ENCODE assay signal across 16 mouse cellular contexts in genomic region chr14:79856245-79856644, GRCm38 (mm10).
"Had no signal": no experiment of that assay in that cellular context is flagged by ENCODE, and none has a peak within 500 bp of the region (broad histone marks: within the 10 kb centered on the region; RNA-seq: fewer than 3 reads in every experiment).

No protein-coding gene starts in this region.

- H3K9me3 ChIP-seq: neural tube, embryonic 13.5 days; neural tube, embryonic 15.5 days; stomach, embryonic 15.5 days had no signal

- H3K4me3 ChIP-seq: neural tube, embryonic 13.5 days; neural tube, embryonic 15.5 days; stomach, embryonic 15.5 days had no signal

- H3K27ac ChIP-seq: neural tube, embryonic 13.5 days; neural tube, embryonic 15.5 days; stomach, embryonic 15.5 days; stomach, postnatal 0 days had no signal

- H3K9ac ChIP-seq: neural tube, embryonic 13.5 days; neural tube, embryonic 15.5 days; stomach, embryonic 15.5 days had no signal

- DNase-seq: retina, postnatal 1 day; right cerebral cortex, adult 18-20 months; right cerebral cortex, postnatal 14 days; right cerebral cortex, postnatal 25 days; right cerebral cortex, postnatal 4 days; spleen, adult 18-20 months; thymus, adult 18-20 months; thymus, adult 2 months; thymus, postnatal 14 days; thymus, postnatal 25 days; thymus, postnatal 36 days; thymus, postnatal 4 days had no signal

- H3K27me3 ChIP-seq: neural tube, embryonic 13.5 days; neural tube, embryonic 15.5 days; stomach, embryonic 15.5 days had no signal

- H3K36me3 ChIP-seq: neural tube, embryonic 13.5 days; neural tube, embryonic 15.5 days; stomach, embryonic 15.5 days had no signal

- H3K4me1 ChIP-seq: stomach, embryonic 15.5 days had no signal

- H3K4me2 ChIP-seq: neural tube, embryonic 13.5 days; neural tube, embryonic 15.5 days; stomach, embryonic 15.5 days had no signal
